Mouse (Mus musculus) lung, adult 2 months (tissue): ENCODE results near the gene Fmc1.
"Not testable (repeated sequence)": the region's sequence is repeated elsewhere in the genome, so short reads cannot be mapped to it uniquely, and the experiment has no call there.

Experiments
- CTCF ChIP-seq: fragments of 200-500 bp; IDR thresholded peaks from 2 replicates; pipeline ENCODE4 v1.5.1; 2011; ENCODE audit warnings: mild to moderate bottlenecking, low read length, control low read depth; ENCODE audit not compliant: insufficient read depth
- POLR2A ChIP-seq: fragments of 200-500 bp; IDR thresholded peaks from 2 replicates; pipeline ENCODE4 v1.6.1; 2011; ENCODE audit warnings: low read depth, mild to moderate bottlenecking, control low read depth, low read length, borderline replicate concordance; ENCODE audit errors: extremely low read depth

DNA sequence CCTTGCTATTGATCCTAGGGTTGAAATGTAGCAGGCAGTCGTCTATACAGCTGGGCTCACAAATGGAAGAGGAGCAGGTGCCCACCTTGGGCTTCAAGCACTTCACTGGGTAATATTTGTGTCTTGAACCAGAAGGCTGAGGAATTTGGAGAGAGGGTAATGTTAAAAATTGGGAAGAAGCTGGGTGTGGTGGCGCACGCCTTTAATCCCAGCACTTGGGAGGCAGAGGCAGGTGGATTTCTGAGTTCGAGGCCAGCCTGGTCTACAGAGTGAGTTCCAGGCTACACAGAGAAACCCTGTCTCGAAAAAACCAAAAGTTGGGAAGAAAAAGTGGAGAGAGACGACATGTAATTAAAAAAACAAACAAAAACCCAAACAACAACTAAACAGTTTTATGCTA is 16.5 kb downstream of the Fmc1 start:
- TF ChIP-seq CTCF, POLR2A: not testable (repeated sequence)
